Mouse (Mus musculus) hindbrain, embryonic 16.5 days (tissue): ENCODE data around the gene Mtss1l. TPM values are rescaled to one million over a fixed set of nuclear protein-coding genes. Genes with fewer than 3 reads are reported as not detected.
"Not testable (repeated sequence)": the region's sequence is repeated elsewhere in the genome, so short reads cannot be mapped to it uniquely, and the experiment has no call there.

Experiments
- ATAC-seq: fragments of 200-750 bp; cut with Nextera tagmentation; 2 replicates; pipeline ENCODE4 v1.8.0; 2017; ENCODE audit warnings: moderate TSS enrichment, moderate library complexity
- H3K27ac ChIP-seq: fragments of 300-500 bp; sonication (generic); 2 replicates; pipeline ENCODE4 v1.5.1; 2014; ENCODE audit warnings: low read depth, mild to moderate bottlenecking, control low read depth, low read length, moderate library complexity
- H3K27me3 ChIP-seq: fragments of 300-500 bp; sonication (generic); replicated peaks from 2 replicates; pipeline ENCODE4 v1.6.1; 2014; ENCODE audit warnings: low read length; ENCODE audit not compliant: control insufficient read depth, insufficient read depth
- H3K36me3 ChIP-seq: fragments of 300-500 bp; sonication (generic); 2 replicates; pipeline ENCODE4 v1.6.1; 2014; ENCODE audit warnings: mild to moderate bottlenecking, low read length, moderate library complexity, mixed read lengths; ENCODE audit not compliant: control insufficient read depth, insufficient read depth
- H3K4me1 ChIP-seq: fragments of 300-500 bp; sonication (generic); 2 replicates; pipeline ENCODE4 v1.6.1; 2014; ENCODE audit warnings: low read depth, low read length; ENCODE audit not compliant: control insufficient read depth, insufficient read depth
- H3K4me2 ChIP-seq: fragments of 300-500 bp; sonication (generic); 2 replicates; pipeline ENCODE4 v1.6.1; 2014; ENCODE audit warnings: mild to moderate bottlenecking, low read length, control low read depth, moderate library complexity
- H3K4me3 ChIP-seq: fragments of 300-500 bp; sonication (generic); 2 replicates; pipeline ENCODE4 v1.5.1; 2014; ENCODE audit warnings: mild to moderate bottlenecking, low read length, control low read depth, moderate library complexity
- H3K9ac ChIP-seq: fragments of 300-500 bp; sonication (generic); 2 replicates; pipeline ENCODE4 v1.6.1; 2014; ENCODE audit warnings: low read depth, mild to moderate bottlenecking, control low read depth, low read length, moderate library complexity
- H3K9me3 ChIP-seq: fragments of 300-500 bp; sonication (generic); 2 replicates; pipeline ENCODE4 v1.6.1; 2014; ENCODE audit warnings: mild to moderate bottlenecking, low read length, moderate library complexity; ENCODE audit not compliant: control insufficient read depth
- WGBS: fragments of 180-500 bp; shearing (Covaris S2); extraction: QIAGEN DNeasy Blood & Tissue Kit; methylation state at CpG from one replicate; pipeline ENCODE4 v1.1.7; 2014; 5-methylcytosine and 5-hydroxymethylcytosine counted together
- polyA plus RNA-seq: library from polyadenylated mRNA; unstranded; fragments of >200 nt; fragmentation: Nextera tagmentation; extraction: Ambion mirVana; gene quantifications from 2 replicates; pipeline ENCODE4 v1.2.1, GENCODE M21; 2015

Gene Mtss1l
- polyA plus RNA-seq, 1 experiment from 2014 or later: 28.8 TPM

GRCm38 (mm10) chr8:110779924-110780718, 58.8 kb downstream of the Mtss1l start:
- no peak for ATAC-seq
- no peaks in the 10 kb centered on the region for H3K27me3 ChIP-seq
- H3K4me2 ChIP-seq: no peak overlapping the region
- no peak overlapping the region for H3K9ac ChIP-seq
- no peaks in the 10 kb centered on the region for H3K9me3 ChIP-seq
- no peak overlapping the region for H3K27ac ChIP-seq
- no peaks in the 10 kb centered on the region for H3K4me1 ChIP-seq
- 82% methylated on average over 13 of the region's 13 CpGs for WGBS
- no peaks in the 10 kb centered on the region for H3K36me3 ChIP-seq
- H3K4me3 ChIP-seq: no peak overlapping the region

DNA sequence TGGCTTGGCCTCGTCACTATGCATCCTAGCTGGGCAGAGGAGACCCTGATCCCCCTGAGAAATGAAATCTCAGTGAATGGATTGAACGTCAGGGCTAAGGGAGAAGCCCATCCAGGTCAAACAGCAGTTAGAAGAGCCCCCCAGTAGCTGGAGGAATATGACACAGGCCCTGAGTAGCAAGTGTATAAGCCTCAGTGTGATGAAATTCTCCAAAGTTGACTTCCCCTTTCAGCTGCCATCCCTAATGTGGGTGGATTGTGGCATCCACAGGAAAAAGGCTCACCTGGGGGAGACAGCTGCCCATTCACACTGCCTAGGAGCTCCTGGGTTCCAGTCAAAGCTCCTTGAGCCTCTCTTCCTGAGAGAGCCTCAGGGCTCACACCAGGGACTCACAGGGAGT, 64.1 kb downstream of the Mtss1l start:
- Histone ChIP-seq H3K4me3 (no peak overlapping the region), H3K27ac (no peak overlapping the region), H3K9me3 (no peaks in the 10 kb centered on the region), H3K4me2 (no peak overlapping the region), H3K36me3 (no peaks in the 10 kb centered on the region), H3K27me3 (no peaks in the 10 kb centered on the region), H3K4me1 (no peaks in the 10 kb centered on the region; the same call in 1 of the 2 replicates), H3K9ac (no peak overlapping the region)
- 51% methylated on average over 2 of the region's 2 CpGs for WGBS
- ATAC-seq: no peak

GRCm38 (mm10) chr8:110786501-110786900, 65.2 kb downstream of the Mtss1l start:
- H3K36me3 ChIP-seq, H3K27ac ChIP-seq, H3K27me3 ChIP-seq, ATAC-seq, H3K9me3 ChIP-seq, H3K4me3 ChIP-seq, H3K4me2 ChIP-seq, H3K4me1 ChIP-seq, H3K9ac ChIP-seq: not testable (repeated sequence)
- 78% methylated on average over 7 of the region's 7 CpGs for WGBS

DNA sequence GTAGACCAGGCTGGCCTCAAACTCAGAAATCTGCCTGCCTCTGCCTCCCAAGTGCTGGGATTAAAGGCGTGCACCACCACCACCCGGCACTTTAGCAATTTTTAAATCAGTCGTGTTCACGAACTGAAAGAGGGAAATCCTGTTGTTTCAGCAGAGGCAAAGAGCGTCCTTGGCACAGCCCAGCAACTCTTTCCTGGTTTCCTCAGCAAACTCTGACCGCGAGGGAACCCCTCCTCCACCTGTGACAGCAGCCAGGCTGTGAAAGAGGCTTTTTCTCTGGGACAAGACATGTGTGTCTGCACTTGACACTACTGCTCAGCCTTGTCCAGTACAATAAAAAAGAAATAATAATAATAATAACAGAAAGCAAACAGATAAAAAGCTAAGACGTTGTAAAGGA, 65.7 kb downstream of the Mtss1l start:
- H3K4me2 ChIP-seq: no peak overlapping the region
- ATAC-seq: no peak
- no peak overlapping the region for H3K27ac ChIP-seq
- no peaks in the 10 kb centered on the region for H3K36me3 ChIP-seq
- H3K4me3 ChIP-seq: no peak overlapping the region
- WGBS: 82% methylated on average over 8 of the region's 8 CpGs
- no peak overlapping the region for H3K9ac ChIP-seq
- H3K27me3 ChIP-seq: no peaks in the 10 kb centered on the region
- no peaks in the 10 kb centered on the region for H3K9me3 ChIP-seq
- H3K4me1 ChIP-seq: no peaks in the 10 kb centered on the region; the same call in 1 of the 2 replicates

DNA sequence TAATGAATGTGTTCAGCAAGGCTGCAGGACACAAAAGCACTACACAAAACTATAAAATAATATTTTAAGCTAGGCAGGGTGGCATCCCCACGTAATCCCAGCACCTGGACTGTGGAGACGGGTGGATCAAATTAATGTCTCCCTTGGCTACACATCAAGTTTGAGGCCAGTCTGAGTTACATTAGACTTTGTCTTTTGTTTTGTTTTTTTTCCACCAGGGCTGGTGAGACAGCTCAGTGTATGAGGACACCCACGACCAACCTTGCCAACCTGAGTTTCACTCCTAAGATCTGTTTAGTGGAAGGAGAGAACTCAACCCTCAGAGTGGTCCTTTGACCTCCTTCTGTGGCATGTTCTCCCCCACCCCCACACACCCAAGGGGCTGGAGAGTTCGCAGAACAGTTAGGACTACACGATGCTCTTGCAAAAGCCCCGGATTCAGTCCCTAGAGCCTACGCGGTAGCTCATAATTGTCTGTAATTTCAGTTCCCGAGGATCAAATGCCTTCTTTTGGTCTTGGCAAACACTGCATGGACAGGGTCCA, 66.2 kb downstream of the Mtss1l start:
- WGBS: 87% methylated on average over 9 of the region's 9 CpGs
- no peak overlapping the region for H3K27ac ChIP-seq
- no peak overlapping the region for H3K9ac ChIP-seq
- no peaks in the 10 kb centered on the region for H3K36me3 ChIP-seq
- no peak for ATAC-seq
- no peaks in the 10 kb centered on the region for H3K27me3 ChIP-seq
- H3K4me3 ChIP-seq: no peak overlapping the region
- H3K4me2 ChIP-seq: no peak overlapping the region
- H3K9me3 ChIP-seq: no peaks in the 10 kb centered on the region
- H3K4me1 ChIP-seq: no peaks in the 10 kb centered on the region; the same call in 1 of the 2 replicates

- ATAC-seq: no peak
Measured at GRCm38 (mm10) chr8:110788981-110789380, 67.7 kb downstream of the Mtss1l start.

DNA sequence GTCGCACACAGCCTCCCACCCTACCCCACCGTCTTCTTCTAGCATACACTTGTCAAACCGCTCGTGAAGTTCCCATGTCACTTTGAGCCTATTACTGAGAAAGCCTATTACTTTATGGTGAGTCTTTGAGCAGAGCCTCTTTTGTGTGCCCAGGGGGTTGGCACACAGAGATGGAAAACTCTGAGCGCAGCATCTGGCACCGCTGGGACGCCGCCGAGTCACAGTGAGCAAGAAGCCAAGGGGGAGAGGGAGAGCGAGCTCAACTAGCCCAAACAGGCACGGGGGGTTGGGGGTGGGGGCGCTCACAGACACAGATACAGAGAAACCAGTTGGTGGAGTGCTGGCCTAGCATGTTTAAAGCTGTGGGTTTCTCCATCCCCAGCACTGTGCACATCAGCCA, 68.3 kb downstream of the Mtss1l start:
- H3K4me3 ChIP-seq: no peak overlapping the region
- no peak overlapping the region for H3K4me2 ChIP-seq
- WGBS: 55% methylated on average over 12 of the region's 12 CpGs
- H3K9ac ChIP-seq: no peak overlapping the region
- no peak for ATAC-seq
- H3K36me3 ChIP-seq: no peaks in the 10 kb centered on the region
- H3K27me3 ChIP-seq: no peaks in the 10 kb centered on the region
- H3K27ac ChIP-seq: peak overlapping the region; percentile 17; the same call in 1 of the 2 replicates
- H3K4me1 ChIP-seq: peaks cover 4% of the 10 kb centered on the region; the same call in 1 of the 2 replicates
- no peaks in the 10 kb centered on the region for H3K9me3 ChIP-seq

More at GRCm38 (mm10) chr8:110788981-110789380, 67.7 kb downstream of the Mtss1l start:
- Histone ChIP-seq H3K9me3 (no peaks in the 10 kb centered on the region), H3K36me3 (no peaks in the 10 kb centered on the region), H3K4me1 (peaks cover 4% of the 10 kb centered on the region; the same call in 1 of the 2 replicates), H3K9ac (no peak overlapping the region), H3K27ac (no peak overlapping the region; the same call in 1 of the 2 replicates), H3K4me2 (no peak overlapping the region), H3K27me3 (no peaks in the 10 kb centered on the region), H3K4me3 (no peak overlapping the region)
- WGBS: 63% methylated on average over 12 of the region's 12 CpGs

DNA sequence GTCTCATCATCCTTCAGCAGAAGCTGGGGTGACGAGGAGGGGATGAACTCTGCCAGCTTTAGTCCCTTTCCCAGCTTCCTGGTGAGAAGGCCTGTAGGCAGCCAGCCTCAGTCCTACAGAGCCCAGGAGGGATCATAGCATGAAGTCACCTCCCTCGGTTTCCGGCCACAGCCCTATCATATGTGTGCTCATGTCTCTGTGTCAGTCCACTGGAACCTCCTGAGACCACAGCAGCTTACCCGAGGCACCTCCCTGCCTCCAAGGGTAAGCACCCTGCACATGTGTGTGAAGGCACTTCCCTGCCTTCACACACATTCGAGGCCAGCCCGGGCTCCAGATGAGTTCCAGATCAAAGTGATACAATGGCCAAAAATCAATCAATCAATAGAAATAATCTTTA, 69.0 kb downstream of the Mtss1l start:
- ATAC-seq: no peak
- Histone ChIP-seq H3K27ac (no peak overlapping the region), H3K9ac (no peak overlapping the region), H3K9me3 (no peaks in the 10 kb centered on the region), H3K27me3 (no peaks in the 10 kb centered on the region), H3K36me3 (no peaks in the 10 kb centered on the region), H3K4me3 (no peak overlapping the region), H3K4me2 (no peak overlapping the region), H3K4me1 (peaks cover 4% of the 10 kb centered on the region; the same call in 1 of the 2 replicates)
- WGBS: 77% methylated on average over 6 of the region's 6 CpGs
